Mouse (Mus musculus) kidney, embryonic 14.5 days (tissue): ENCODE measurements around the gene Tent4a. TPM values are rescaled to one million over a fixed set of nuclear protein-coding genes. Genes with fewer than 3 reads are reported as not detected.

Experiments used
- ATAC-seq: fragments of 200-750 bp; cut with Nextera tagmentation; 2 replicates; pipeline ENCODE4 v1.8.0; 2017; ENCODE audit warnings: moderate number of reproducible peaks, mild to moderate bottlenecking, moderate TSS enrichment, moderate library complexity; ENCODE audit not compliant: low FRiP score, low TSS enrichment
- H3K27ac ChIP-seq: fragments of 300-500 bp; sonication (generic); 2 replicates; pipeline ENCODE4 v1.5.1; 2014; ENCODE audit warnings: low read depth, mild to moderate bottlenecking, low read length, moderate library complexity, mixed read lengths
- H3K27me3 ChIP-seq: fragments of 300-500 bp; sonication (generic); 2 replicates; pipeline ENCODE4 v1.6.1; 2014; ENCODE audit warnings: mild to moderate bottlenecking, low read length; ENCODE audit not compliant: control insufficient read depth, insufficient read depth
- H3K36me3 ChIP-seq: fragments of 300-500 bp; sonication (generic); 2 replicates; pipeline ENCODE4 v1.6.1; 2014; ENCODE audit warnings: low read length, mixed read lengths; ENCODE audit not compliant: control insufficient read depth, insufficient read depth
- H3K4me1 ChIP-seq: fragments of 300-500 bp; sonication (generic); 2 replicates; pipeline ENCODE4 v1.6.1; 2014; ENCODE audit warnings: low read length, mixed read lengths; ENCODE audit not compliant: control insufficient read depth, insufficient read depth
- H3K4me2 ChIP-seq: fragments of 300-500 bp; sonication (generic); replicated peaks from 2 replicates; pipeline ENCODE4 v1.6.1; 2014; ENCODE audit warnings: low read depth, mild to moderate bottlenecking, low read length
- H3K4me3 ChIP-seq: fragments of 300-500 bp; sonication (generic); 2 replicates; pipeline ENCODE4 v1.5.1; 2014; ENCODE audit warnings: mild to moderate bottlenecking, low read length
- H3K9ac ChIP-seq: fragments of 300-500 bp; sonication (generic); 2 replicates; pipeline ENCODE4 v1.6.1; 2014; ENCODE audit warnings: low read depth, mild to moderate bottlenecking, low read length, moderate library complexity
- H3K9me3 ChIP-seq: fragments of 300-500 bp; sonication (generic); 2 replicates; pipeline ENCODE4 v1.6.1; 2016; ENCODE audit warnings: low read length; ENCODE audit not compliant: control insufficient read depth
- WGBS: fragments of 180-500 bp; shearing (Covaris S2); extraction: QIAGEN DNeasy Blood & Tissue Kit; methylation state at CpG from one replicate; pipeline ENCODE4 v1.1.7; 2014; 5-methylcytosine and 5-hydroxymethylcytosine counted together
- polyA plus RNA-seq: library from polyadenylated mRNA; unstranded; fragments of >200 nt; fragmentation: Nextera tagmentation; extraction: Ambion mirVana; gene quantifications from 2 replicates; pipeline ENCODE4 v1.2.1, GENCODE M21; 2014

Tent4a gene
- polyA plus RNA-seq, 1 experiment from 2014 or later: 8.6 TPM

GRCm38 (mm10) chr13:69541209-69541608 lies 6.8 kb upstream of the Tent4a start:
- 58% methylated on average over 6 of the region's 6 CpGs for WGBS
- Histone ChIP-seq H3K9me3 (no peaks in the 10 kb centered on the region), H3K4me3 (no peak overlapping the region), H3K27ac (no peak overlapping the region; the same call in 1 of the 2 replicates), H3K4me1 (peaks cover 18% of the 10 kb centered on the region), H3K9ac (no peak overlapping the region), H3K4me2 (no peak overlapping the region), H3K27me3 (no peaks in the 10 kb centered on the region), H3K36me3 (no peaks in the 10 kb centered on the region)
- no peak for ATAC-seq

GRCm38 (mm10) chr13:69538327-69538726 lies 3.9 kb upstream of the Tent4a start:
- ATAC-seq: no peak
- Histone ChIP-seq H3K4me1 (peaks cover 21% of the 10 kb centered on the region), H3K9me3 (no peaks in the 10 kb centered on the region), H3K27ac (no peak overlapping the region), H3K9ac (no peak overlapping the region), H3K4me2 (no peak overlapping the region), H3K4me3 (no peak overlapping the region), H3K36me3 (no peaks in the 10 kb centered on the region), H3K27me3 (no peaks in the 10 kb centered on the region)
- 31% methylated on average over 4 of the region's 4 CpGs for WGBS

- no peak overlapping the region for H3K4me3 ChIP-seq
- no peaks in the 10 kb centered on the region for H3K9me3 ChIP-seq
- ATAC-seq: no peak
- no peaks in the 10 kb centered on the region for H3K27me3 ChIP-seq
- H3K4me1 ChIP-seq: peaks cover 15% of the 10 kb centered on the region
- WGBS: 86% methylated on average over 7 of the region's 7 CpGs
- no peak overlapping the region for H3K27ac ChIP-seq
- no peak overlapping the region for H3K9ac ChIP-seq
- no peaks in the 10 kb centered on the region for H3K36me3 ChIP-seq
- H3K4me2 ChIP-seq: no peak overlapping the region
These were observed 2.9 kb upstream of the Tent4a start for GRCm38 (mm10) chr13:69537366-69537765.

- no peak for ATAC-seq
- peaks cover 24% of the 10 kb centered on the region for H3K4me1 ChIP-seq
- no peaks in the 10 kb centered on the region for H3K9me3 ChIP-seq
- peak overlapping the region; percentile 91 for H3K4me2 ChIP-seq
- WGBS: 74% methylated on average over 4 of the region's 4 CpGs
- H3K9ac ChIP-seq: peak overlapping the region; percentile 93; the same call in 1 of the 2 replicates
- H3K36me3 ChIP-seq: no peaks in the 10 kb centered on the region
- peak overlapping the region; percentile 89; the same call in 1 of the 2 replicates for H3K4me3 ChIP-seq
- no peaks in the 10 kb centered on the region for H3K27me3 ChIP-seq
- no peak overlapping the region for H3K27ac ChIP-seq
These were observed 1.6 kb upstream of the Tent4a start for GRCm38 (mm10) chr13:69536021-69536420.

GRCm38 (mm10) chr13:69534654-69535551 lies 486 bp upstream of the Tent4a start:
- Histone ChIP-seq H3K27me3 (no peaks in the 10 kb centered on the region), H3K9me3 (no peaks in the 10 kb centered on the region), H3K4me1 (peaks cover 32% of the 10 kb centered on the region), H3K27ac (peak overlapping the region; percentile 93), H3K4me3 (peak overlapping the region; percentile 89), H3K4me2 (peak overlapping the region; percentile 91), H3K36me3 (peaks cover 8% of the 10 kb centered on the region; the same call in 1 of the 2 replicates), H3K9ac (peak overlapping the region; percentile 93)
- 1% methylated on average over 62 of the region's 86 CpGs for WGBS
- peak; percentile 95 for ATAC-seq

GRCm38 (mm10) chr13:69533405-69534333 lies 748 bp downstream of the Tent4a start, which contains the start of gene Nsun2:
Nsun2 (plus strand) TSS chr13:69533746.
- peak within 1 kb of the TSS; percentile 93 for H3K9ac ChIP-seq
- H3K27me3 ChIP-seq: no peaks in the 10 kb centered on the region
- H3K4me2 ChIP-seq: peak within 1 kb of the TSS; percentile 63
- under 1% methylated on average over 113 of the region's 155 CpGs for WGBS
- peaks cover 9% of the 10 kb centered on the region; the same call in 1 of the 2 replicates for H3K36me3 ChIP-seq
- ATAC-seq: no peak; the same call in 1 of the 2 replicates
- H3K9me3 ChIP-seq: no peaks in the 10 kb centered on the region
- H3K4me1 ChIP-seq: peaks cover 32% of the 10 kb centered on the region
- H3K27ac ChIP-seq: peak within 1 kb of the TSS; percentile 67; the same call in 1 of the 2 replicates
- H3K4me3 ChIP-seq: peak within 1 kb of the TSS; percentile 89

DNA sequence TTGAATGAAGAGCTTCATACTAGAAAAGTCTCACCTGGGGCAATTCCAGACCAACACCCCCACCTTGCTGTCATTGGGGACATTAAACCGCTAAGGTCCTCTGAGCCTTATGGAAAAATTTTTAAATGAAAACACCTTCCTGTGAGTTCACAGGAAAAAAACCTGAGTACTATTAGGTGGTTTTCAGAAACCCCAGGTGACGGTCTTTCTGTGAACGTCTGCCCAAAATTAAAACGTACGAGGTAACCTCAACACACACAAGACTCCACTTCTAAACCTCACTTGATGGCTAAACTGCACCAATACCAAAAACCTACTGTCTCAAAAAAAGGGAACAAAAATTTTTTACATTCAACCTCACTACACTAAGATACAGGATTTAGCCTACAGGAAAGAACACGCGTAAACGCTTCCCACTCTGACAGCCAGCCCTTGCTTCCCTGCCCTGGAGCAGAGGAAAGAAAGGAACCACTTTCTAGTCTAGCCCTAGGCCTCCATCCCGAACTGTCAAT lies 1.5 kb downstream of the Tent4a start:
- WGBS: 2% methylated on average over 9 of the region's 9 CpGs
- H3K4me2 ChIP-seq: peak overlapping the region; percentile 63
- H3K27ac ChIP-seq: no peak overlapping the region
- no peak for ATAC-seq
- no peaks in the 10 kb centered on the region for H3K27me3 ChIP-seq
- no peaks in the 10 kb centered on the region for H3K9me3 ChIP-seq
- H3K4me1 ChIP-seq: peaks cover 32% of the 10 kb centered on the region
- H3K9ac ChIP-seq: peak overlapping the region; percentile 93
- H3K36me3 ChIP-seq: peaks cover 9% of the 10 kb centered on the region; the same call in 1 of the 2 replicates
- peak overlapping the region; percentile 89 for H3K4me3 ChIP-seq

DNA sequence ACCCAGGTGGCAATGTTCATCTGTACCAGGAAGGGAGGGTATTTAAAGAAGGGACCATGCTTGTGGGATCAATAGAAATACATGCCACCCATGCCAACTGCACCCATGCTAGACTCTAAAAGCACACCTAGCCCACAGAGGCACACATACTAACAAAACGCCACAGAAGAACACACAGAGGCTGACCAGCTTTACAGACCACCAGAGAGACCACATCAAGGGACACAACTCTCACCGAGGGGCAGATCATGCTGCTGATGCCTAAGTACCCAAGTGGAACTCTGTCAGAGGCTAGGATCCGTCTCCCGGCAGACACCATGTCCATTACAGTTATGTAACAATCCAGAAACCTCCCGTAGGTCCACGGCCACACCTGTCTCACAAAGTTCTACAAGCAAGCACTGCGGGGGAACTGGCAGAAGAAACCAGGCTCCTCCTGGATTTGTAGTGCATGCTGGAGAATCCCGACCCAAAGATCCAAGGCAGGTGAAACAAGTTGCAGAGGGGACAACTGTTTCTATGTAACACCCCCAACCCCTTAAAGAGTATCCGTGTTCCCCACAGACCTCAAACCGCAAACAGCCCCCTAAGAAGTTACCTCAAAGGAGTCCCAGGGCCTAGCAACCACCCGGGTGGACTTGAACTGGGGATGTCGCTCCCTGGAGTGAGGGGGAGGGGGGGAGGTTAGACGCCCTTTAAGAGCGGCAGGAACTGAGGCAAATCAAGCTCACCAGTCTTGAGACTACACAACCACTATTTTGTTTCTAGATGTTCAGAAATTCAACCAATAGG lies 2.1 kb downstream of the Tent4a start:
- H3K27me3 ChIP-seq: no peaks in the 10 kb centered on the region
- ATAC-seq: no peak
- peak overlapping the region; percentile 93 for H3K9ac ChIP-seq
- peak overlapping the region; percentile 63 for H3K4me2 ChIP-seq
- H3K4me1 ChIP-seq: peaks cover 35% of the 10 kb centered on the region
- H3K36me3 ChIP-seq: peaks cover 9% of the 10 kb centered on the region; the same call in 1 of the 2 replicates
- peak overlapping the region; percentile 89 for H3K4me3 ChIP-seq
- H3K9me3 ChIP-seq: no peaks in the 10 kb centered on the region
- H3K27ac ChIP-seq: no peak overlapping the region
- 19% methylated on average over 14 of the region's 14 CpGs for WGBS
